ENCODE assay signal across 8 mouse cellular contexts in the genomic region with DNA sequence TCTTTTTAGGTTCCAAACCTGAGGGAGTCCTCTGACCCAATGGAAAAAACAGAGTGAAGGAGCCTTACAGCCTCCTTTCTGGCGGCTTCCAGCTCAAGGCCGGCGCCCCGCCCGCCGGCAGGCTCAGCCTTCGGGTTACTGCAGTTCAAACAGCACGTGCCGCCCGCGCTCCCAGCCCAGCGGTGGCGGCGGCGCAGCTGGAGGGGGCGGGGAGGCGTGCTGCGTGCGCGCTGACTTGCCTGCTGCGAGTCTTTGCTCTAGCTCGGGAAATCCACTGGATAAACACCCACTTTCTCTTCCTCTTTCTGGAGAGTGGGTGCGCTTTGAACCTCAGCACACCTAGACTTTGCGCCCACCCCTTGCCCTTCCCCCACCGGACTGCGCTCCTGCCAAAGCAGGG. TPM values are rescaled to one million over a fixed set of nuclear protein-coding genes. Genes with fewer than 3 reads are reported as not detected.
A peak's percentile ranks its signal among the peaks of the same experiment; 100 is the strongest.
DNase-seq lines count a peak whose midpoint lies in the region; ATAC-seq and TF ChIP-seq lines count a peak whose summit lies in the region.

No protein-coding gene starts in this region.

- peaks cover 28 to 57% of the 10 kb centered on the region in 2 experiments for H3K4me1 ChIP-seq in heart, embryonic 14.5 days (ENCODE audit: control insufficient read depth in 2 of 2, insufficient read depth in 2 of 2, low read length in 2 of 2)
- peaks cover 65% of the 10 kb centered on the region for H3K4me1 ChIP-seq in kidney, embryonic 15.5 days
- peaks cover 14% of the 10 kb centered on the region for H3K4me1 ChIP-seq in lung, adult 2 months (ENCODE audit: control insufficient read depth, insufficient read depth, low read length)

- H3K9me3 ChIP-seq in heart, embryonic 14.5 days (ENCODE audit: control insufficient read depth, low read length), result no peaks in the 10 kb centered on the region
- H3K9me3 ChIP-seq in kidney, embryonic 15.5 days (replicated peaks), result no peaks in the 10 kb centered on the region

- WGBS in heart, embryonic 14.5 days, result under 1% methylated on average over 25 of the region's 26 CpGs
- under 1% methylated on average over 26 of the region's 26 CpGs for WGBS in kidney, embryonic 15.5 days
- WGBS in lung, adult 2 months, result 1% methylated on average over 26 of the region's 26 CpGs

- no peak overlapping the region for H3K27ac ChIP-seq in heart, embryonic 14.5 days (replicated peaks in 1 of 2; ENCODE audit: control insufficient read depth in 1 of 2, insufficient read depth in 1 of 2, low read depth in 2 of 2, low read length in 2 of 2)
- no peak overlapping the region for H3K27ac ChIP-seq in kidney, embryonic 15.5 days

- TF ChIP-seq POLR2A in lung, adult 2 months (IDR thresholded peaks at IDR 0.05; ENCODE audit: borderline replicate concordance, extremely low read depth, low read depth, low read length), result no peak

- H3K9ac ChIP-seq in heart, embryonic 14.5 days (ENCODE audit: low read length), result no peak overlapping the region
- no peak overlapping the region for H3K9ac ChIP-seq in kidney, embryonic 15.5 days

- no peak for ATAC-seq in monocyte, adult 5-6 weeks (replicated peaks; ENCODE audit: insufficient number of reproducible peaks, low FRiP score, low TSS enrichment, poor library complexity, severe bottlenecking)
- peak; percentile 33; the same call in 1 of the 2 replicates for ATAC-seq in heart, embryonic 14.5 days (ENCODE audit: insufficient number of reproducible peaks, insufficient read depth, low FRiP score, low read depth)
- ATAC-seq in kidney, embryonic 15.5 days (replicated peaks; ENCODE audit: low FRiP score), result peak; percentile 58

- peaks cover 91% of the 10 kb centered on the region for H3K27me3 ChIP-seq in heart, embryonic 14.5 days (ENCODE audit: control insufficient read depth, insufficient read depth, low read length)
- peaks cover 100% of the 10 kb centered on the region for H3K27me3 ChIP-seq in kidney, embryonic 15.5 days

- H3K4me2 ChIP-seq in heart, embryonic 14.5 days (ENCODE audit: low read length), result peak overlapping the region; percentile 93
- H3K4me2 ChIP-seq in kidney, embryonic 15.5 days, result peak overlapping the region; percentile 89

- H3K36me3 ChIP-seq in heart, embryonic 14.5 days (ENCODE audit: control insufficient read depth, insufficient read depth, low read length), result no peaks in the 10 kb centered on the region
- no peaks in the 10 kb centered on the region for H3K36me3 ChIP-seq in kidney, embryonic 15.5 days

- no peak for TF ChIP-seq CTCF in lung, adult 2 months (IDR thresholded peaks at IDR 0.05; ENCODE audit: insufficient read depth, low read length)

- DNase-seq in monocyte, adult 2 months (ENCODE audit: low read depth in 1 of 2, low spot score in 2 of 2), result peak; percentile 49 to 52
- peak; percentile 64 for DNase-seq in fibroblast of lung, adult 2 months (ENCODE audit: low read depth)
- peak; percentile 57 for DNase-seq in lung, adult 2 months
- peak; percentile 84 for DNase-seq in ovary, postnatal 36 days (ENCODE audit: low spot score)
- DNase-seq in urinary bladder, postnatal 14 days (ENCODE audit: low spot score), result peak; percentile 81

- H3K4me3 ChIP-seq in heart, embryonic 14.5 days (ENCODE audit: control insufficient read depth in 1 of 2, insufficient read depth in 1 of 2, low read depth in 1 of 2, low read length in 2 of 2), result peak overlapping the region; percentile 42 to 54
- peak overlapping the region; percentile 50 for H3K4me3 ChIP-seq in kidney, embryonic 15.5 days (replicated peaks)
- H3K4me3 ChIP-seq in lung, adult 2 months (replicated peaks; ENCODE audit: extremely low read depth, low read depth, low read length), result peak overlapping the region; percentile 22

RNA-seq across cellular contexts. Expression of gene Cyp26b1, which starts 10.3 kb away (rescaled TPM):
- total RNA-seq in monocyte, adult 5-6 weeks (2017), result not detected in 3 replicates
- polyA plus RNA-seq in heart, embryonic 14.5 days (2014; fragmentation: Nextera tagmentation; extraction: Ambion mirVana), result 0.62 and 0.71 TPM in 2 replicates
- polyA plus RNA-seq in kidney, embryonic 15.5 days (2015; fragmentation: Nextera tagmentation; extraction: Ambion mirVana), result 5.7 and 6.4 TPM in 2 replicates
- 4.1 and 8.6 TPM in 2 replicates for polyA plus RNA-seq in lung, adult 2 months (2012; rRNA removed)
